In the genomic region with DNA sequence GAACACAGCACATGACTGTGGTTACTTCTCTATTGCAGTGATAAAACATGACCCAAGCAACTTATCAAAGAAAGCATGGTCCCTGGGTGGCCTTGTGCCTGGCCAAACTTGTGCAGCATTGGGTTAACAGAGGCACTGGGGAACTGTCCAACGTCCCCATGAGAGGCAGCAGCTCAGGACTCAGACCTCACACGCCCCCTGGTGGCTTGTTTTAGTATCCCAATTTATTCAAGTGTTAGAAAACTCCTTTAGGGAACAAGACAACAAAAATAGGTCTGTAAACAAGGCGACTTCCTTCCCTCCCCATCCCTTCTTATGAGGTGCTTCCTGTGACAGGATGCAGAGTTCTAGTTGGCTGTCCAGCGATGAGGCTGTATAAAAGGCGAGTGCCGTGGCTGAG, we compare ENCODE assay signal across 8 mouse cellular contexts. TPM values are rescaled to one million over a fixed set of nuclear protein-coding genes. Genes with fewer than 3 reads are reported as not detected.
A peak's percentile ranks its signal among the peaks of the same experiment; 100 is the strongest.
DNase-seq lines count a peak whose midpoint lies in the region; ATAC-seq and TF ChIP-seq lines count a peak whose summit lies in the region.
"Had no signal": no experiment of that assay in that cellular context is flagged by ENCODE, and none has a peak within 500 bp of the region (broad histone marks: within the 10 kb centered on the region; RNA-seq: fewer than 3 reads in every experiment).

No protein-coding gene starts in this region.

- no peak for TF ChIP-seq CTCF in Patski (IDR thresholded peaks at IDR 0.05)
- TF ChIP-seq CTCF in heart, postnatal 0 days (IDR thresholded peaks at IDR 0.05; ENCODE audit: low read depth) = peak; percentile 72

- H3K4me3 ChIP-seq in midbrain, embryonic 10.5 days = no peak overlapping the region
- H3K4me3 ChIP-seq in midbrain, embryonic 15.5 days = no peak overlapping the region
- H3K4me3 ChIP-seq in heart, postnatal 0 days (ENCODE audit: low read depth, low read length) = no peak overlapping the region
- no peak overlapping the region for H3K4me3 ChIP-seq in limb, embryonic 10.5 days
- no peak overlapping the region for H3K4me3 ChIP-seq in neural tube, embryonic 11.5 days (ENCODE audit: low read depth, low read length)
- H3K4me3 ChIP-seq: hindbrain, embryonic 15.5 days had no signal

- H3K4me1 ChIP-seq in midbrain, embryonic 10.5 days = no peaks in the 10 kb centered on the region
- H3K4me1 ChIP-seq in midbrain, embryonic 15.5 days = no peaks in the 10 kb centered on the region
- H3K4me1 ChIP-seq in heart, postnatal 0 days (ENCODE audit: control insufficient read depth, insufficient read depth) = no peaks in the 10 kb centered on the region
- no peaks in the 10 kb centered on the region for H3K4me1 ChIP-seq in limb, embryonic 10.5 days
- no peaks in the 10 kb centered on the region for H3K4me1 ChIP-seq in neural tube, embryonic 11.5 days (ENCODE audit: control insufficient read depth, insufficient read depth, low read length)
- H3K4me1 ChIP-seq: hindbrain, embryonic 15.5 days had no signal

- H3K9me3 ChIP-seq in midbrain, embryonic 10.5 days (replicated peaks) = no peaks in the 10 kb centered on the region
- H3K9me3 ChIP-seq in midbrain, embryonic 15.5 days = no peaks in the 10 kb centered on the region
- no peaks in the 10 kb centered on the region for H3K9me3 ChIP-seq in heart, postnatal 0 days (replicated peaks; ENCODE audit: control insufficient read depth, low read length)
- H3K9me3 ChIP-seq in limb, embryonic 10.5 days (replicated peaks) = no peaks in the 10 kb centered on the region
- no peaks in the 10 kb centered on the region for H3K9me3 ChIP-seq in neural tube, embryonic 11.5 days (ENCODE audit: control insufficient read depth, low read length)
- H3K9me3 ChIP-seq: hindbrain, embryonic 15.5 days had no signal

- CTCF ChIA-PET in Patski (lab: Charles Lee) = interaction anchor here (0.7 to 0.8 kb wide), 2 partner anchors 17 to 35 kb away, joined by 3 read pairs; no protein-coding TSS in a partner anchor

- TF ChIP-seq EP300 in heart, postnatal 0 days (IDR thresholded peaks at IDR 0.05; ENCODE audit: low read depth) = no peak

- WGBS in midbrain, embryonic 10.5 days = 30% methylated on average over 6 of the region's 6 CpGs
- 34% methylated on average over 6 of the region's 6 CpGs for WGBS in midbrain, embryonic 15.5 days
- 30% methylated on average over 6 of the region's 6 CpGs for WGBS in heart, postnatal 0 days
- WGBS in limb, embryonic 10.5 days = 31% methylated on average over 6 of the region's 6 CpGs
- 35% methylated on average over 6 of the region's 6 CpGs for WGBS in neural tube, embryonic 11.5 days

- peaks cover 2% of the 10 kb centered on the region; the same call in 1 of the 2 replicates for H3K36me3 ChIP-seq in midbrain, embryonic 10.5 days
- no peaks in the 10 kb centered on the region for H3K36me3 ChIP-seq in midbrain, embryonic 15.5 days (replicated peaks)
- peaks cover 28% of the 10 kb centered on the region for H3K36me3 ChIP-seq in heart, postnatal 0 days (replicated peaks; ENCODE audit: control insufficient read depth, insufficient read depth, low read length)
- 0 out of 2 replicates have a peak, but pooled peaks cover under 1% of the 10 kb centered on the region for H3K36me3 ChIP-seq in limb, embryonic 10.5 days
- 0 out of 2 replicates have a peak, but pooled peaks cover 3% of the 10 kb centered on the region for H3K36me3 ChIP-seq in neural tube, embryonic 11.5 days (ENCODE audit: control insufficient read depth, insufficient read depth, low read length)
- H3K36me3 ChIP-seq: hindbrain, embryonic 15.5 days had no signal

- H3K9ac ChIP-seq in midbrain, embryonic 15.5 days = no peak overlapping the region
- no peak overlapping the region for H3K9ac ChIP-seq in heart, postnatal 0 days (replicated peaks; ENCODE audit: low read depth, low read length)
- no peak overlapping the region for H3K9ac ChIP-seq in neural tube, embryonic 11.5 days (ENCODE audit: low read length)
- H3K9ac ChIP-seq: hindbrain, embryonic 15.5 days had no signal

- no peaks in the 10 kb centered on the region for H3K27me3 ChIP-seq in midbrain, embryonic 10.5 days (ENCODE audit: low read depth, poor library complexity, severe bottlenecking)
- no peaks in the 10 kb centered on the region for H3K27me3 ChIP-seq in midbrain, embryonic 15.5 days (replicated peaks)
- peaks cover 11% of the 10 kb centered on the region for H3K27me3 ChIP-seq in Patski
- no peaks in the 10 kb centered on the region for H3K27me3 ChIP-seq in heart, postnatal 0 days (ENCODE audit: control insufficient read depth, insufficient read depth, low read length)
- H3K27me3 ChIP-seq in limb, embryonic 10.5 days (ENCODE audit: low read depth, poor library complexity, severe bottlenecking) = no peaks in the 10 kb centered on the region
- H3K27me3 ChIP-seq in neural tube, embryonic 11.5 days (ENCODE audit: control insufficient read depth, insufficient read depth, low read length) = no peaks in the 10 kb centered on the region
- H3K27me3 ChIP-seq: hindbrain, embryonic 15.5 days had no signal

- in situ Hi-C loops in Patski (cut with MboI; ENCODE audit: low pct_unique_long_range_greater_than_20kb) = no loop called here

- no peak for ATAC-seq in midbrain, embryonic 15.5 days (replicated peaks)
- peak; percentile 73 for ATAC-seq in Patski
- ATAC-seq in heart, postnatal 0 days (ENCODE audit: insufficient read depth, low read depth) = peak; percentile 58
- ATAC-seq in neural tube, embryonic 11.5 days (ENCODE audit: insufficient read depth, low FRiP score, low TSS enrichment) = no peak

- H3K27ac ChIP-seq in midbrain, embryonic 10.5 days (replicated peaks) = no peak overlapping the region
- H3K27ac ChIP-seq in midbrain, embryonic 15.5 days = no peak overlapping the region
- H3K27ac ChIP-seq in heart, postnatal 0 days (ENCODE audit: low read depth) = no peak overlapping the region
- H3K27ac ChIP-seq in limb, embryonic 10.5 days = no peak overlapping the region
- no peak overlapping the region for H3K27ac ChIP-seq in neural tube, embryonic 11.5 days (ENCODE audit: low read depth, low read length)
- H3K27ac ChIP-seq: hindbrain, embryonic 15.5 days had no signal

- peak; percentile 47 for DNase-seq in midbrain, embryonic 10.5 days (ENCODE audit: low spot score)
- no peak for DNase-seq in Patski (ENCODE audit: low read depth, low spot score)
- DNase-seq in cerebellum, adult 8-10 months = peak; percentile 59
- peak; percentile 24 for DNase-seq in heart, postnatal 0 days (ENCODE audit: low spot score)
- peak; percentile 64 for DNase-seq in limb, embryonic 10.5 days (ENCODE audit: low spot score)
- peak; percentile 64 for DNase-seq in neural tube, embryonic 11.5 days (ENCODE audit: low spot score)

- no peak overlapping the region for H3K4me2 ChIP-seq in midbrain, embryonic 15.5 days
- H3K4me2 ChIP-seq in heart, postnatal 0 days (ENCODE audit: low read depth, low read length) = no peak overlapping the region
- H3K4me2 ChIP-seq in neural tube, embryonic 11.5 days (ENCODE audit: low read depth) = no peak overlapping the region
- H3K4me2 ChIP-seq: hindbrain, embryonic 15.5 days had no signal

- POLR2A ChIA-PET in Patski (lab: Charles Lee) = no interaction called here

RNA-seq across cellular contexts. Expression of gene Nagpa, which starts 8.7 kb away (rescaled TPM):
- 16.4 and 18.9 TPM in 2 replicates for polyA plus RNA-seq in midbrain, embryonic 10.5 days (2016; fragmentation: Nextera tagmentation; extraction: Ambion mirVana)
- polyA plus RNA-seq in midbrain, embryonic 15.5 days (2015; fragmentation: Nextera tagmentation; extraction: Ambion mirVana) = 11.4 and 14.3 TPM in 2 replicates
- polyA plus RNA-seq in Patski (2021) = 20.2 TPM
- total RNA-seq in heart, postnatal 0 days (2014; rRNA removed; ENCODE audit: low replicate concordance) = 12.3 and 23.6 TPM in 2 replicates
- polyA plus RNA-seq in heart, postnatal 0 days (2015; fragmentation: Nextera tagmentation; extraction: Ambion mirVana) = 9.4 and 10.6 TPM in 2 replicates
- polyA plus RNA-seq in limb, embryonic 10.5 days (2016; fragmentation: Nextera tagmentation; extraction: Ambion mirVana) = 16.9 and 19.5 TPM in 2 replicates
- 13.6 and 16.9 TPM in 2 replicates for polyA plus RNA-seq in neural tube, embryonic 11.5 days (2014; fragmentation: Nextera tagmentation; extraction: Ambion mirVana)

RNA-seq across cellular contexts. Expression of gene AU021092, which starts 27.0 kb away (rescaled TPM):
- 2.4 and 4.5 TPM in 2 replicates for polyA plus RNA-seq in midbrain, embryonic 10.5 days (2016; fragmentation: Nextera tagmentation; extraction: Ambion mirVana)
- polyA plus RNA-seq in midbrain, embryonic 15.5 days (2015; fragmentation: Nextera tagmentation; extraction: Ambion mirVana) = 14.8 and 15.9 TPM in 2 replicates
- polyA plus RNA-seq in Patski (2021) = 0.21 TPM
- 12.2 and 14.9 TPM in 2 replicates for total RNA-seq in heart, postnatal 0 days (2014; rRNA removed; ENCODE audit: low replicate concordance)
- polyA plus RNA-seq in heart, postnatal 0 days (2015; fragmentation: Nextera tagmentation; extraction: Ambion mirVana) = 6.3 and 8.8 TPM in 2 replicates
- 0.60 and 1.4 TPM in 2 replicates for polyA plus RNA-seq in limb, embryonic 10.5 days (2016; fragmentation: Nextera tagmentation; extraction: Ambion mirVana)
- 5.2 and 6.5 TPM in 2 replicates for polyA plus RNA-seq in neural tube, embryonic 11.5 days (2014; fragmentation: Nextera tagmentation; extraction: Ambion mirVana)

RNA-seq across cellular contexts. Expression of gene Alg1, which starts 38.3 kb away (rescaled TPM):
- 25.0 and 25.3 TPM in 2 replicates for polyA plus RNA-seq in midbrain, embryonic 10.5 days (2016; fragmentation: Nextera tagmentation; extraction: Ambion mirVana)
- polyA plus RNA-seq in midbrain, embryonic 15.5 days (2015; fragmentation: Nextera tagmentation; extraction: Ambion mirVana) = 44.5 and 44.8 TPM in 2 replicates
- polyA plus RNA-seq in Patski (2021) = 37.4 TPM
- total RNA-seq in heart, postnatal 0 days (2014; rRNA removed; ENCODE audit: low replicate concordance) = 21.2 and 29.2 TPM in 2 replicates
- 24.9 TPM in 2 replicates for polyA plus RNA-seq in heart, postnatal 0 days (2015; fragmentation: Nextera tagmentation; extraction: Ambion mirVana)
- 25.9 and 29.9 TPM in 2 replicates for polyA plus RNA-seq in limb, embryonic 10.5 days (2016; fragmentation: Nextera tagmentation; extraction: Ambion mirVana)
- polyA plus RNA-seq in neural tube, embryonic 11.5 days (2014; fragmentation: Nextera tagmentation; extraction: Ambion mirVana) = 26.1 and 26.9 TPM in 2 replicates

RNA-seq across cellular contexts. Expression of gene Sec14l5, which starts 48.2 kb away (rescaled TPM):
- 0.14 and 0.31 TPM in 2 replicates for polyA plus RNA-seq in midbrain, embryonic 10.5 days (2016; fragmentation: Nextera tagmentation; extraction: Ambion mirVana)
- polyA plus RNA-seq in midbrain, embryonic 15.5 days (2015; fragmentation: Nextera tagmentation; extraction: Ambion mirVana) = 0.60 and 0.83 TPM in 2 replicates
- polyA plus RNA-seq in Patski (2021) = not detected
- not detected in 2 replicates for total RNA-seq in heart, postnatal 0 days (2014; rRNA removed; ENCODE audit: low replicate concordance)
- polyA plus RNA-seq in heart, postnatal 0 days (2015; fragmentation: Nextera tagmentation; extraction: Ambion mirVana) = not detected in 2 replicates
- polyA plus RNA-seq in limb, embryonic 10.5 days (2016; fragmentation: Nextera tagmentation; extraction: Ambion mirVana) = 0.04 TPM in 1 of 2 replicates, not detected in the other
- polyA plus RNA-seq in neural tube, embryonic 11.5 days (2014; fragmentation: Nextera tagmentation; extraction: Ambion mirVana) = 0.58 and 0.81 TPM in 2 replicates

Comparison
In these comparisons a context has a peak if more than half of its experiments do, and no peak if none do; other contexts are left out.
1. ATAC-seq: peak in Patski (single experiment) and heart, postnatal 0 days (single experiment); none in midbrain, embryonic 15.5 days (single experiment) and neural tube, embryonic 11.5 days (single experiment).